Mouse (Mus musculus): ENCODE data around the gene AU018091.

GRCm38 (mm10) chr7:3212002-3212790 is 43.2 kb upstream of the AU018091 start:
- TF ChIP-seq EP300 (IDR thresholded peaks at IDR 0.05; ENCODE audit: insufficient read depth, low read depth, low read length) (no peak), POLR2A (IDR thresholded peaks at IDR 0.05; ENCODE audit: insufficient read depth, low read depth, low read length) (no peak)

All from heart, adult 2 months (tissue).